Mouse (Mus musculus) kidney, postnatal 36 days (tissue): ENCODE data around the gene Pdpr.
A peak's percentile ranks its signal among the peaks of the same experiment; 100 is the strongest.
"Not testable (repeated sequence)": the region's sequence is repeated elsewhere in the genome, so short reads cannot be mapped to it uniquely, and the experiment has no call there.

ENCODE experiments used
- DNase-seq, 2 experiments: peaks; one replicate each; pipeline ENCODE4 v3.0.0; 2021 to 2022; ENCODE audit warnings: mixed read lengths in 2 of 2

The Pdpr gene

GRCm38 (mm10) chr8:111091706-111092105 is 2.7 kb upstream of the Pdpr start:
- DNase-seq, result no peak

GRCm38 (mm10) chr8:111092326-111092725 is 2.1 kb upstream of the Pdpr start, which contains the start of gene Clec18a:
TSS of gene Clec18a (minus strand) at chr8:111092426.
- not testable (repeated sequence) for DNase-seq

- peak; percentile 5 to 44 for DNase-seq
Observed at GRCm38 (mm10) chr8:111094719-111095302, 381 bp downstream of the Pdpr start.

- DNase-seq, result no peak
Observed at GRCm38 (mm10) chr8:111114891-111115290, 20.5 kb downstream of the Pdpr start.

- DNase-seq, result no peak
Observed at GRCm38 (mm10) chr8:111119481-111119880, 25.1 kb downstream of the Pdpr start.

- DNase-seq, result no peak
Observed at GRCm38 (mm10) chr8:111130756-111131155, 36.3 kb downstream of the Pdpr start.

- peak in 1 of 2 experiments; percentile 8 for DNase-seq
Observed at GRCm38 (mm10) chr8:111142521-111142920, 48.1 kb downstream of the Pdpr start.

- peak; percentile 6 to 42 for DNase-seq
Observed at GRCm38 (mm10) chr8:111144901-111145459, 50.5 kb downstream of the Pdpr start.

- peak; percentile 96 to 99 for DNase-seq
Observed at GRCm38 (mm10) chr8:111145460-111146012, 51.1 kb downstream of the Pdpr start.

- DNase-seq, result no peak
Observed at GRCm38 (mm10) chr8:111155721-111156436, 61.4 kb downstream of the Pdpr start.

GRCm38 (mm10) chr8:111157617-111158016 is 63.2 kb downstream of the Pdpr start:
- peak; percentile 59 to 87 for DNase-seq

- DNase-seq, result peak; percentile 37 to 41
Observed at GRCm38 (mm10) chr8:111171661-111172060, 77.2 kb downstream of the Pdpr start.

- peak; percentile 87 to 88 for DNase-seq
Observed at GRCm38 (mm10) chr8:111185472-111185947, 91.1 kb downstream of the Pdpr start.
